Mouse (Mus musculus) right cerebral cortex, adult 2 months (tissue): ENCODE measurements around the gene Cltc.
"Not testable (repeated sequence)": the region's sequence is repeated elsewhere in the genome, so short reads cannot be mapped to it uniquely, and the experiment has no call there.

ENCODE experiments used
- DNase-seq, 2 experiments: peaks; one replicate each; pipeline ENCODE4 v3.0.0; 2021 to 2022; ENCODE audit warnings: low spot score in 2 of 2

Cltc gene

GRCm38 (mm10) chr11:86738956-86739355 is 18.4 kb downstream of the Cltc start:
- DNase-seq: no peak

GRCm38 (mm10) chr11:86738308-86738707 is 19.1 kb downstream of the Cltc start:
- not testable (repeated sequence) for DNase-seq

GRCm38 (mm10) chr11:86737301-86738000 is 19.9 kb downstream of the Cltc start:
- no peak for DNase-seq

- no peak for DNase-seq
Observed at GRCm38 (mm10) chr11:86734993-86735392, 22.4 kb downstream of the Cltc start.

- no peak for DNase-seq
Observed at GRCm38 (mm10) chr11:86734241-86734939, 23.0 kb downstream of the Cltc start.

- DNase-seq: no peak
Observed at GRCm38 (mm10) chr11:86731443-86731842, 25.9 kb downstream of the Cltc start.

GRCm38 (mm10) chr11:86725607-86726006 is 31.8 kb downstream of the Cltc start:
- no peak for DNase-seq

- no peak for DNase-seq
Observed at GRCm38 (mm10) chr11:86724982-86725381, 32.4 kb downstream of the Cltc start.

- no peak for DNase-seq
Observed at GRCm38 (mm10) chr11:86724004-86724403, 33.4 kb downstream of the Cltc start.

GRCm38 (mm10) chr11:86719390-86719789 is 38.0 kb downstream of the Cltc start:
- DNase-seq: no peak

- no peak for DNase-seq
Observed at GRCm38 (mm10) chr11:86718369-86718768, 39.0 kb downstream of the Cltc start.

GRCm38 (mm10) chr11:86717306-86718065 is 39.9 kb downstream of the Cltc start:
- DNase-seq: no peak

GRCm38 (mm10) chr11:86714606-86715005 is 42.8 kb downstream of the Cltc start:
- DNase-seq: no peak

- DNase-seq: no peak
Observed at GRCm38 (mm10) chr11:86701151-86701550, 56.2 kb downstream of the Cltc start.

- DNase-seq: no peak
Observed at GRCm38 (mm10) chr11:86695461-86695860, 61.9 kb downstream of the Cltc start.

- no peak for DNase-seq
Observed at GRCm38 (mm10) chr11:86692546-86692945, 64.8 kb downstream of the Cltc start.

- DNase-seq: no peak
Observed at GRCm38 (mm10) chr11:86691956-86692355, 65.4 kb downstream of the Cltc start.

GRCm38 (mm10) chr11:86691482-86691881 is 65.9 kb downstream of the Cltc start:
- no peak for DNase-seq

- DNase-seq: no peak
Observed at GRCm38 (mm10) chr11:86690383-86690782, 67.0 kb downstream of the Cltc start.

GRCm38 (mm10) chr11:86685366-86685765 is 72.0 kb downstream of the Cltc start:
- DNase-seq: no peak

GRCm38 (mm10) chr11:86684126-86685012 is 73.0 kb downstream of the Cltc start:
- no peak for DNase-seq
